Mouse (Mus musculus) activated CD4-positive, CD25-positive, alpha-beta regulatory T cell (primary cell): ENCODE results near the gene Gm21921. TPM values are rescaled to one million over a fixed set of nuclear protein-coding genes. Genes with fewer than 3 reads are reported as not detected.

Experiments used
- polyA plus RNA-seq, 2 experiments: library from polyadenylated mRNA; unstranded; fragments of 100-300 nt; shearing (Covaris generic); gene quantifications; one replicate each; pipeline ENCODE4 v1.2.1; 2017

The Gm21921 gene
- not detected for polyA plus RNA-seq

GRCm38 (mm10) chrY:24796143-24796542, at the start of gene Gm21921:
Gene Gm21921 (minus strand): TSS chrY:24796243.

